Comparison of ENCODE assay signal across 20 mouse cellular contexts in the genomic region with DNA sequence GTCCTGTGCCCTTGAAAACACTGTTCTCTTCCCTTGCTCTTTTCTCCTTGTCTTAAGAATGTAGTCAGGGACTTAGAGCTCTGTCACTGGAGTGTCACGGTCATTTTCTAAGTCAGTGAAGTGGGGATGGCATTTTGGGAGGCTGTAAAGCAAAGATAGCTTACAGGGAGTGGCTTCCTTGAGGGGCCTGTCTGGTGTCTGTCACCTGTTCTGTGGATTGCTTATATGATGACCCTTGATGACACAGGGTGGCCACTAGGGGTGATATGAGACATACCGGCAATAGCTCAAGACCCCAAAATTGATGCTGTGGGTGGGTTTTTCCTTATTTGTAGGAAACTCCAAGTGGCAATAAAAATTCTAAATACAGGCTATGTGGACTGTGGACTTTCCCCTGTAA.
DNase-seq lines count a peak whose midpoint lies in the region; ATAC-seq and TF ChIP-seq lines count a peak whose summit lies in the region.
"Had no signal": no experiment of that assay in that cellular context is flagged by ENCODE, and none has a peak within 500 bp of the region (broad histone marks: within the 10 kb centered on the region; RNA-seq: fewer than 3 reads in every experiment).

No protein-coding gene starts in this region.

- in situ Hi-C loops in CH12.LX (cut with MboI; ENCODE audit: low pct_ligation_motif_present, low pct_unique_long_range_greater_than_20kb, low sequenced_read_pairs), result no loop called here

- no peaks in the 10 kb centered on the region for H3K9me3 ChIP-seq in liver, postnatal 0 days (ENCODE audit: low read length)
- no peaks in the 10 kb centered on the region for H3K9me3 ChIP-seq in liver, embryonic 12.5 days (replicated peaks)
- H3K9me3 ChIP-seq in CH12.LX (replicated peaks; ENCODE audit: low read length), result no peaks in the 10 kb centered on the region
- no peaks in the 10 kb centered on the region for H3K9me3 ChIP-seq in forebrain, embryonic 11.5 days (ENCODE audit: control insufficient read depth, low read length)
- H3K9me3 ChIP-seq: embryonic facial prominence, embryonic 10.5 days; heart, embryonic 15.5 days; limb, embryonic 13.5 days; liver, embryonic 15.5 days; midbrain, embryonic 13.5 days had no signal

- H3K4me2 ChIP-seq in liver, postnatal 0 days (ENCODE audit: low read depth, low read length), result no peak overlapping the region
- no peak overlapping the region for H3K4me2 ChIP-seq in liver, embryonic 12.5 days
- no peak overlapping the region for H3K4me2 ChIP-seq in CH12.LX (ENCODE audit: insufficient read depth, low read depth, poor library complexity, severe bottlenecking)
- no peak overlapping the region for H3K4me2 ChIP-seq in forebrain, embryonic 11.5 days (ENCODE audit: low read depth, low read length, severe bottlenecking)
- H3K4me2 ChIP-seq: heart, embryonic 15.5 days; limb, embryonic 13.5 days; liver, embryonic 15.5 days; midbrain, embryonic 13.5 days had no signal

- TF ChIP-seq POLR2A in CH12.LX (IDR thresholded peaks at IDR 0.05; ENCODE audit: low read depth, low read length), result no peak

- H3K79me2 ChIP-seq in CH12.LX (replicated peaks; ENCODE audit: control insufficient read depth, extremely low read depth, insufficient read depth, poor library complexity, severe bottlenecking), result no peaks in the 10 kb centered on the region

- H3K27me3 ChIP-seq in liver, postnatal 0 days (ENCODE audit: insufficient read depth, low read length), result no peaks in the 10 kb centered on the region
- H3K27me3 ChIP-seq in liver, embryonic 12.5 days (replicated peaks), result no peaks in the 10 kb centered on the region
- no peaks in the 10 kb centered on the region for H3K27me3 ChIP-seq in CH12.LX (replicated peaks)
- no peaks in the 10 kb centered on the region for H3K27me3 ChIP-seq in forebrain, embryonic 11.5 days (ENCODE audit: control insufficient read depth, insufficient read depth, low read length)
- H3K27me3 ChIP-seq: heart, embryonic 15.5 days; liver, embryonic 15.5 days; midbrain, embryonic 13.5 days had no signal

- H3K4me1 ChIP-seq in liver, postnatal 0 days (ENCODE audit: insufficient read depth), result no peaks in the 10 kb centered on the region
- no peaks in the 10 kb centered on the region for H3K4me1 ChIP-seq in liver, embryonic 12.5 days
- no peaks in the 10 kb centered on the region for H3K4me1 ChIP-seq in CH12.LX (ENCODE audit: control insufficient read depth in 1 of 2, insufficient read depth in 2 of 2)
- H3K4me1 ChIP-seq in forebrain, embryonic 11.5 days (replicated peaks; ENCODE audit: control insufficient read depth, insufficient read depth, low read length), result no peaks in the 10 kb centered on the region
- H3K4me1 ChIP-seq: heart, embryonic 15.5 days; liver, embryonic 15.5 days had no signal

- H3K4me3 ChIP-seq in liver, postnatal 0 days (ENCODE audit: low read depth, low read length), result no peak overlapping the region
- H3K4me3 ChIP-seq in liver, embryonic 12.5 days, result no peak overlapping the region
- H3K4me3 ChIP-seq in CH12.LX (replicated peaks in 1 of 3; ENCODE audit: low read depth in 2 of 3, low read length in 2 of 3, poor library complexity in 1 of 3), result no peak overlapping the region
- H3K4me3 ChIP-seq in forebrain, embryonic 11.5 days (ENCODE audit: low read depth, low read length), result no peak overlapping the region
- H3K4me3 ChIP-seq: embryonic facial prominence, embryonic 10.5 days; gastrocnemius, adult 2 months; heart, embryonic 15.5 days; limb, embryonic 13.5 days; liver, embryonic 15.5 days; midbrain, embryonic 13.5 days had no signal

- peak; percentile 2 for DNase-seq in adrenal gland, adult 2 months
- DNase-seq in adrenal gland, postnatal 36 days, result no peak
- no peak for DNase-seq in liver, postnatal 0 days
- no peak for DNase-seq in CH12.LX (ENCODE audit: extremely low read depth)
- no peak for DNase-seq in forebrain, embryonic 11.5 days (ENCODE audit: low spot score)
- no peak for DNase-seq in right cerebral cortex, postnatal 14 days
- DNase-seq: cerebellum, adult 11 months; cerebellum, postnatal 36 days; gastrocnemius, adult 2 months; lung, postnatal 36 days; right cerebral cortex, adult 18-20 months; thymus, postnatal 4 days had no signal

- dilution Hi-C loops in CH12.LX (cut with MboI; ENCODE audit: extremely low pct_ligation_motif_present, extremely low pct_unique_long_range_greater_than_20kb, low sequenced_read_pairs), result no loop called here

- TF ChIP-seq RAD21 in CH12.LX (IDR thresholded peaks at IDR 0.05; ENCODE audit: low read depth, low read length), result no peak

- no peak overlapping the region for H3K9ac ChIP-seq in liver, postnatal 0 days (replicated peaks)
- H3K9ac ChIP-seq in liver, embryonic 12.5 days, result no peak overlapping the region
- H3K9ac ChIP-seq in CH12.LX (ENCODE audit: insufficient read depth, low read depth), result no peak overlapping the region
- no peak overlapping the region for H3K9ac ChIP-seq in forebrain, embryonic 11.5 days (ENCODE audit: low read length)
- H3K9ac ChIP-seq: heart, embryonic 15.5 days; limb, embryonic 13.5 days; liver, embryonic 15.5 days; midbrain, embryonic 13.5 days had no signal

- no peak overlapping the region for H3K27ac ChIP-seq in liver, postnatal 0 days (ENCODE audit: low read depth)
- no peak overlapping the region for H3K27ac ChIP-seq in liver, embryonic 12.5 days
- H3K27ac ChIP-seq in CH12.LX (ENCODE audit: insufficient read depth, low read depth), result no peak overlapping the region
- H3K27ac ChIP-seq in forebrain, embryonic 11.5 days (ENCODE audit: low read depth, low read length), result no peak overlapping the region
- H3K27ac ChIP-seq: embryonic facial prominence, embryonic 10.5 days; gastrocnemius, adult 2 months; heart, embryonic 15.5 days; limb, embryonic 13.5 days; liver, embryonic 15.5 days; midbrain, embryonic 13.5 days had no signal

- TF ChIP-seq CTCF in liver, postnatal 0 days (IDR thresholded peaks at IDR 0.05; ENCODE audit: low read depth), result peak; percentile 24; the same call in 1 of the 2 replicates
- TF ChIP-seq CTCF in CH12.LX (conservative IDR thresholded peaks at IDR 0.05 in 1 of 2, IDR thresholded peaks at IDR 0.05 in 1 of 2; ENCODE audit: low read depth in 2 of 2, low read length in 2 of 2), result peak; percentile 27 to 39; a peak in 3 of 4 replicates

- TF ChIP-seq EP300 in liver, postnatal 0 days (IDR thresholded peaks at IDR 0.05; ENCODE audit: low read depth), result no peak
- no peak for TF ChIP-seq EP300 in CH12.LX (IDR thresholded peaks at IDR 0.05; ENCODE audit: low read length)

- no peak for ATAC-seq in liver, postnatal 0 days
- ATAC-seq in liver, embryonic 12.5 days, result no peak
- ATAC-seq in common myeloid progenitor, adult 5-6 weeks (replicated peaks; ENCODE audit: low read depth, poor library complexity, severe bottlenecking), result peak; percentile 50; the same call in 1 of the 2 replicates
- no peak for ATAC-seq in forebrain, embryonic 11.5 days (replicated peaks; ENCODE audit: low FRiP score)
- ATAC-seq: forebrain, embryonic 16.5 days; midbrain, embryonic 13.5 days had no signal

- H3K36me3 ChIP-seq in liver, postnatal 0 days (replicated peaks; ENCODE audit: insufficient read depth, low read length), result 0 out of 2 replicates have a peak, but pooled peaks cover 8% of the 10 kb centered on the region
- H3K36me3 ChIP-seq in liver, embryonic 12.5 days, result no peaks in the 10 kb centered on the region
- H3K36me3 ChIP-seq in CH12.LX (replicated peaks in 1 of 2; ENCODE audit: control insufficient read depth in 1 of 2, insufficient read depth in 1 of 2, low read length in 1 of 2), result peaks cover 2 to 81% of the 10 kb centered on the region in 2 experiments
- H3K36me3 ChIP-seq in forebrain, embryonic 11.5 days (ENCODE audit: control insufficient read depth, insufficient read depth, low read length), result no peaks in the 10 kb centered on the region
- H3K36me3 ChIP-seq: heart, embryonic 15.5 days; limb, embryonic 13.5 days; liver, embryonic 15.5 days; midbrain, embryonic 13.5 days had no signal

- 66% methylated on average over 2 of the region's 2 CpGs for WGBS in liver, postnatal 0 days (ENCODE audit: insufficient replicate concordance)
- 47% methylated on average over 2 of the region's 2 CpGs for WGBS in liver, embryonic 12.5 days (ENCODE audit: insufficient replicate concordance)
- WGBS in forebrain, embryonic 11.5 days, result 91% methylated on average over 2 of the region's 2 CpGs

TF ChIP-seq in CH12.LX, 34 proteins besides CTCF, POLR2A, EP300 and RAD21:
- TF ChIP-seq ZC3H11A (IDR thresholded peaks at IDR 0.05; ENCODE audit: low read depth, low read length), result no peak
